Mouse (Mus musculus): ENCODE results near the gene Psmb5. TPM values are rescaled to one million over a fixed set of nuclear protein-coding genes. Genes with fewer than 3 reads are reported as not detected.

Gene Psmb5
- total and polyA plus RNA-seq, 3 experiments: 299 to 416 (median 411) TPM

- no peak for TF ChIP-seq SIN3A (IDR thresholded peaks at IDR 0.05; ENCODE audit: low read length)
- TF ChIP-seq POLR2AphosphoS2 (IDR thresholded peaks at IDR 0.05; ENCODE audit: low read depth, low read length): no peak
- TF ChIP-seq HCFC1 (IDR thresholded peaks at IDR 0.05; ENCODE audit: low read depth, low read length): no peak
- no peak for TF ChIP-seq ZKSCAN1 (IDR thresholded peaks at IDR 0.05; ENCODE audit: borderline replicate concordance, low read depth, low read length)
- no peak for TF ChIP-seq ZNF384 (IDR thresholded peaks at IDR 0.05; ENCODE audit: low read depth, low read length)
- TF ChIP-seq UBTF (IDR thresholded peaks at IDR 0.05; ENCODE audit: low read depth, low read length): no peak
- no peak for TF ChIP-seq RCOR1 (conservative IDR thresholded peaks at IDR 0.05; ENCODE audit: low read depth, low read length)
- no peak for TF ChIP-seq CHD2 (IDR thresholded peaks at IDR 0.05; ENCODE audit: low read length)
- no peak for TF ChIP-seq TCF12 (IDR thresholded peaks at IDR 0.05; ENCODE audit: low read depth, low read length)
- no peak for TF ChIP-seq JUND (conservative IDR thresholded peaks at IDR 0.05; ENCODE audit: low read depth, low read length)
- TF ChIP-seq MAX (IDR thresholded peaks at IDR 0.05; ENCODE audit: low read length): no peak
- DNase-seq (ENCODE audit: extremely low read depth): no peak
- H3K36me3 ChIP-seq (replicated peaks in 1 of 2; ENCODE audit: control insufficient read depth in 1 of 2, insufficient read depth in 1 of 2, low read length in 1 of 2): peaks cover 80 to 86% of the 10 kb centered on the region in 2 experiments
Measured at GRCm38 (mm10) chr14:54647900-54648299, 30.1 kb upstream of the Psmb5 start.

DNA sequence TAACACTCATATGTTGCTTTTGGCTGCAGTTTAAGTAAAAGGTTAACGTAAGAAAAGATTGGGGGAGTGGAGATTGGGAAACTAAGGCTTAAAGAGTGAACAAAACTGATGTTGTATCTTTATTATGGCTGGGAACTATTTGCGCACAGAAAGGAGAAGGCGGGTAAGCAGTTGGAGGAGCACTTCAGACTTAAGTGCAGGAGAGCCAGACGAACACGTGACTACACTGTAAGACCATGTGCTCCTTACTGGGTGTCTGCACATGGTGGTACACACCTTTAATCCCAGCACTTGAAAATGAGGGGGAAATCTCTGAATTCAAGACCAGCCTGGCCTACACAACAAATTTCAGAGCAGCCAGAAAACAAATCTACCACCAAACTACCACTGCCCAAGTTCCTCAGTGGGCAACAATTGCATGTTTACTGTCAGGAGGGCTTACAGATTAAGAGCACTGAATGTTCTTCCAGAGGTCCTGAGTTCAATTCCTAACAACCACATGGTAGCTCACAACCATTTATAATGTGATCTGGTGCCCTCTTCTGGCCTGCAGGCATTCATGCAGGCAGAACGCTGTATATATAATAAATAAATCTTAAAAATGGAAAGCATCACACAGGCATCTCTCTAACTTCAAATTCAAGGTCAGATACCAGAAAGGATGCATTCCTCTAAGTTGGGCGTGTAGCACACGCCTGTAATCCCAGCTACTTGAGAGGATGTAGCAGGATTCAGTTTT is 29.2 kb upstream of the Psmb5 start:
- in situ Hi-C loops (cut with MboI; ENCODE audit: low pct_ligation_motif_present, low pct_unique_long_range_greater_than_20kb, low sequenced_read_pairs): loop anchor here (5.0 to 25.0 kb wide), 2 partner anchors 415 to 585 kb away; no protein-coding TSS in a partner anchor
- peaks cover 11 to 38% of the 10 kb centered on the region in 2 experiments for H3K4me1 ChIP-seq (ENCODE audit: control insufficient read depth in 1 of 2, insufficient read depth in 2 of 2)
- H3K79me2 ChIP-seq (replicated peaks; ENCODE audit: control insufficient read depth, extremely low read depth, insufficient read depth, poor library complexity, severe bottlenecking): peaks cover 44% of the 10 kb centered on the region
- peaks cover 88 to 94% of the 10 kb centered on the region in 2 experiments for H3K36me3 ChIP-seq (replicated peaks in 1 of 2; ENCODE audit: control insufficient read depth in 1 of 2, insufficient read depth in 1 of 2, low read length in 1 of 2)
- H3K27me3 ChIP-seq (replicated peaks): no peaks in the 10 kb centered on the region
- DNase-seq (ENCODE audit: extremely low read depth): no peak
- dilution Hi-C loops (cut with MboI; ENCODE audit: extremely low pct_ligation_motif_present, extremely low pct_unique_long_range_greater_than_20kb, low sequenced_read_pairs): no loop called here
- H3K4me3 ChIP-seq (replicated peaks in 1 of 3; ENCODE audit: low read depth in 2 of 3, low read length in 2 of 3, poor library complexity in 1 of 3): no peak overlapping the region
- no peak overlapping the region for H3K9ac ChIP-seq (ENCODE audit: insufficient read depth, low read depth)
- no peak overlapping the region for H3K27ac ChIP-seq (ENCODE audit: insufficient read depth, low read depth)
- no peaks in the 10 kb centered on the region for H3K9me3 ChIP-seq (replicated peaks; ENCODE audit: low read length)
- TF ChIP-seq USF2 (conservative IDR thresholded peaks at IDR 0.05; ENCODE audit: low read depth, low read length) (no peak), CTCF (conservative IDR thresholded peaks at IDR 0.05 in 1 of 2, IDR thresholded peaks at IDR 0.05 in 1 of 2; ENCODE audit: low read depth in 2 of 2, low read length in 2 of 2) (peak in 1 of 2 experiments; percentile 51; a peak in 2 of 4 replicates)
- no peak overlapping the region for H3K4me2 ChIP-seq (ENCODE audit: insufficient read depth, low read depth, poor library complexity, severe bottlenecking)

More at GRCm38 (mm10) chr14:54647900-54648299, 30.1 kb upstream of the Psmb5 start:
- Histone ChIP-seq H3K9ac (ENCODE audit: insufficient read depth, low read depth) (no peak overlapping the region), H3K79me2 (replicated peaks; ENCODE audit: control insufficient read depth, extremely low read depth, insufficient read depth, poor library complexity, severe bottlenecking) (peaks cover 53% of the 10 kb centered on the region), H3K27ac (ENCODE audit: insufficient read depth, low read depth) (no peak overlapping the region), H3K4me2 (ENCODE audit: insufficient read depth, low read depth, poor library complexity, severe bottlenecking) (no peak overlapping the region), H3K4me3 (replicated peaks in 1 of 3; ENCODE audit: low read depth in 2 of 3, low read length in 2 of 3, poor library complexity in 1 of 3) (no peak overlapping the region), H3K27me3 (replicated peaks) (no peaks in the 10 kb centered on the region), H3K9me3 (replicated peaks; ENCODE audit: low read length) (no peaks in the 10 kb centered on the region), H3K4me1 (ENCODE audit: control insufficient read depth in 1 of 2, insufficient read depth in 2 of 2) (peaks cover 11 to 44% of the 10 kb centered on the region in 2 experiments)
- in situ Hi-C loops (cut with MboI; ENCODE audit: low pct_ligation_motif_present, low pct_unique_long_range_greater_than_20kb, low sequenced_read_pairs) (loop anchor here (5.0 to 25.0 kb wide), 2 partner anchors 416 to 586 kb away; no protein-coding TSS in a partner anchor), dilution Hi-C loops (cut with MboI; ENCODE audit: extremely low pct_ligation_motif_present, extremely low pct_unique_long_range_greater_than_20kb, low sequenced_read_pairs) (no loop called here)
